Comparison of ENCODE assay signal across 8 mouse cellular contexts in genomic region chr11:20332561-20333514, GRCm38 (mm10). TPM values are rescaled to one million over a fixed set of nuclear protein-coding genes. Genes with fewer than 3 reads are reported as not detected.
A peak's percentile ranks its signal among the peaks of the same experiment; 100 is the strongest.
DNase-seq lines count a peak whose midpoint lies in the region; ATAC-seq lines count a peak whose summit lies in the region.

Slc1a4 (minus strand) TSS chr11:20332713.

- peak; percentile 89 to 94 for ATAC-seq in hematopoietic stem cell, adult 5-6 weeks (replicated peaks in 1 of 2; ENCODE audit: insufficient read depth in 1 of 2, low FRiP score in 2 of 2, low TSS enrichment in 1 of 2, low read depth in 1 of 2, poor library complexity in 2 of 2, severe bottlenecking in 2 of 2)
- peak; percentile 99 for ATAC-seq in lung, embryonic 16.5 days (ENCODE audit: low read depth)

- H3K9ac ChIP-seq in lung, embryonic 16.5 days (ENCODE audit: low read length), result peak within 1 kb of the TSS; percentile 83

- H3K9me3 ChIP-seq in lung, embryonic 16.5 days (ENCODE audit: control insufficient read depth, low read length), result no peaks in the 10 kb centered on the region

- H3K36me3 ChIP-seq in lung, embryonic 16.5 days (ENCODE audit: control insufficient read depth, insufficient read depth, low read length), result no peaks in the 10 kb centered on the region

- WGBS in lung, embryonic 16.5 days, result under 1% methylated on average over 48 of the region's 48 CpGs

- peaks cover 16% of the 10 kb centered on the region for H3K4me1 ChIP-seq in lung, embryonic 16.5 days (replicated peaks; ENCODE audit: control insufficient read depth, insufficient read depth, low read length)

- peak within 1 kb of the TSS; percentile 98 for H3K4me2 ChIP-seq in lung, embryonic 16.5 days (ENCODE audit: low read depth, low read length)

- H3K27me3 ChIP-seq in lung, embryonic 16.5 days (ENCODE audit: control insufficient read depth, insufficient read depth, low read depth, low read length), result no peaks in the 10 kb centered on the region

- DNase-seq in MEL-GATA-1-ER (ENCODE audit: extremely low read depth, low read depth), result peak; percentile 95
- peak; percentile 89 for DNase-seq in cerebellum, adult 8-10 months
- peak; percentile 99 for DNase-seq in forelimb bud, embryonic 11.5 days (ENCODE audit: low read depth, low spot score)
- DNase-seq in layer of hippocampus, adult 9-10 months (ENCODE audit: low spot score), result peak; percentile 83
- peak; percentile 83 for DNase-seq in ovary, postnatal 10 days (ENCODE audit: low spot score)
- peak; percentile 86 to 91 for DNase-seq in thymus, postnatal 10 days (ENCODE audit: low spot score in 2 of 2)

- H3K27ac ChIP-seq in lung, embryonic 16.5 days (ENCODE audit: low read length), result peak within 1 kb of the TSS; percentile 99

- H3K4me3 ChIP-seq in lung, embryonic 16.5 days (ENCODE audit: low read length), result peak within 1 kb of the TSS; percentile 68

RNA-seq across cellular contexts. Expression of gene Slc1a4, which starts in this region (rescaled TPM):
- 0.13 and 0.99 TPM in 2 replicates for total RNA-seq in hematopoietic stem cell, adult 5-6 weeks (2017)
- 17.9 and 18.2 TPM in 2 replicates for polyA plus RNA-seq in lung, embryonic 16.5 days (2015; fragmentation: Nextera tagmentation; extraction: Ambion mirVana)

Comparison
In these comparisons a context has a peak if more than half of its experiments do, and no peak if none do; other contexts are left out.
1. Peak in every context shown above with its lines: DNase-seq, ATAC-seq, H3K4me3 ChIP-seq and H3K27ac ChIP-seq.
2. Peak in ATAC-seq in hematopoietic stem cell, adult 5-6 weeks; RNA of the gene not detected or under 1 TPM.